Mouse (Mus musculus) brown adipose tissue, adult 24 weeks (tissue): ENCODE measurements around the gene Txk. TPM values are rescaled to one million over a fixed set of nuclear protein-coding genes. Genes with fewer than 3 reads are reported as not detected.

ENCODE experiments used
- H3K27ac ChIP-seq: fragments of 200-500 bp; replicated peaks from 2 replicates; pipeline ENCODE4 v1.5.1; 2012; ENCODE audit warnings: low read depth, mild to moderate bottlenecking, low read length
- H3K4me1 ChIP-seq: fragments of 200-500 bp; 2 replicates; pipeline ENCODE4 v1.6.1; 2012; ENCODE audit warnings: low read length, mixed read lengths; ENCODE audit not compliant: control insufficient read depth, insufficient read depth, insufficient read length
- H3K4me3 ChIP-seq: fragments of 200-500 bp; 2 replicates; pipeline ENCODE4 v1.5.1; 2012; ENCODE audit warnings: low read depth, mild to moderate bottlenecking, low read length, moderate library complexity; ENCODE audit not compliant: insufficient read depth
- polyA plus RNA-seq: library from polyadenylated mRNA; stranded (reverse); fragments of >200 nt; gene quantifications from 2 replicates; pipeline ENCODE4 v1.2.4, GENCODE M21; 2012; ENCODE audit not compliant: missing spikeins, insufficient read depth, insufficient read length

The Txk gene
- polyA plus RNA-seq, 1 experiment, result not detected

- Histone ChIP-seq H3K27ac (no peak overlapping the region), H3K4me3 (no peak overlapping the region), H3K4me1 (no peaks in the 10 kb centered on the region)
These were observed 8.7 kb upstream of the Txk start for GRCm38 (mm10) chr5:72761237-72761636.

DNA sequence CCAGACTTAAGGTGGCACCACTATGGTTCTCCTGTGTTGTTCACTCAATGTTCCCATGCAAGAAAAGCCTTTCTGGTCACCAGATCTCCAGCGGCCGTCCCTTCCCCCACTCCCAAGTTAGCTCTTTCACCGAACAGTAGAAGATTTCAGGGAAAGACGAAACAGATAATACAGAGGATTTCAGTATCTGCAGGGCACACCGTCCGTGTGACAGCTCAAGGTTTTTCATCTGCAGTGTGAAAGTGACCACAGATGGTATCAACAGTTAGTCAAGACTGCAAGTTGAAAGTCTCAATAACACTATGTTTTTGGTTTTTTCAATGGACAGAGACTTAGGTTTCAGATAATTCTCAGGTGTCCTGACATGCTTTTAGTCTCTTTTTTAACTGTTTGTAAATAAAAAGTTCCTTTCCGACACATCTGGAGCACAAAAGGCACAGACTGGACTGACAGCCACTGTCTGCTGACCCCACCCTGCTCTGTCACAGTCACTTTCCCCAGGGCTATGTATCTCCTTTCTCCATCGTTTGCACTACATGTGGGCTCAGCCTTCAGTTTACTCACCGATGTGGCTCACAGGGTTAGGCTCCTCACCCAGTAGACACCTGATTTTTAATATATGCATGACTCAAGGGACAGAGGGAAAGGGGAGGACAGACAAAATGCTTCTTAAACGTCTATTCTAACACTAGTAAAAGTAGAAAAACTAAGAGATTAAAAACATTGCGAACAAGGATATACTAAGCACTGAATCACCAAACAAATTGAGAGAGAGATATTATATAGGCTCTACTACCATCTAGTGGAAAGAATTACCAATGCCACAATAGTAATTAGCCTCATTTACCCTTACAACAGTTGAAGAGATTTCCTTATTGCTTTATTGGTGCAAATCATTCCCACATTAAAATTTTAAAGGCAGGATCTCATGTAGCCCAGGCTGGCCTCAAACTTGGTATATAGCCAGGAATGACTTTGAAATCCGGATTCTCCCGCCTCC lies 6.6 kb upstream of the Txk start:
- H3K4me1 ChIP-seq, result no peaks in the 10 kb centered on the region
- H3K27ac ChIP-seq, result no peak overlapping the region
- H3K4me3 ChIP-seq, result no peak overlapping the region

GRCm38 (mm10) chr5:72757155-72757773 lies 4.7 kb upstream of the Txk start:
- Histone ChIP-seq H3K4me1 (no peaks in the 10 kb centered on the region), H3K4me3 (no peak overlapping the region), H3K27ac (no peak overlapping the region)

DNA sequence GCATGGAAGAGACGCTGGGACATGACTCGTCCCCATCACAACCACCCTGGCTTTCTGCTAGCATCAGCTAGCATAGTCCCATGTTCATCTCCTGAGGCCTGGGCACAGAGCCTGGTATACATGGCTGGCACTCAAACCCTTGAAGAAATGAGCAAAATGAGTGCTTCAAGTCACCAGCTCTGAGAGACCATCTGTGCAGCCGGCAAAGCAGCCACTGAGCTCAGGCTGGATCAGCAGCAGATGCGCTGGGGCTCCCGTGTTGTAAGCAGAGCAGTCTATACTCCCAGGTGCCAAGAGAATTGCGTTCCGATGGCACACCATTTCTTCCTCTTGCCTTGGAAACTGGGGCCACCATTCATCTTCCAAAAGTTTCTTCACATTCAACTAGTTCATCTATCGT lies 3.4 kb upstream of the Txk start:
- no peak overlapping the region for H3K4me3 ChIP-seq
- no peaks in the 10 kb centered on the region for H3K4me1 ChIP-seq
- H3K27ac ChIP-seq, result no peak overlapping the region

DNA sequence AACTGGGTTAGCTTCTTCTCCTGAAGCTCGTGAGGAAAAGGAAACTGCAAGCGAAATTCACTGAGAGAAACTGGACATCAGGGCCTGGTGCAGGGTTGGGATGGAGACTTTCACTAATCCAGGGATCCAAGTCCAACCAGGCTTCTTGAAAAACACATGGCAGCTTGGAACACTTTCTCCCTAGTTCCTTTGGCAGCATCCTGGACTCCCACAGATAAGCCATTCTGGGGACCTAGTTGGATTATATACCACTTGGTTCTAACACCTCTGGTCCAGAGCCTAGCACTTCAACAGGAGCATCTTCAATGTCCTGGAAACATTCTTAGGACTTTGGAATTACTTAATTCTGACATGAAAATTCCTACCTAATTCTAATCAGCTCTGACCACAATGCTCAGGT lies 2.5 kb upstream of the Txk start:
- no peak overlapping the region for H3K27ac ChIP-seq

GRCm38 (mm10) chr5:72751056-72751758 lies 1.4 kb downstream of the Txk start:
- Histone ChIP-seq H3K4me3 (no peak overlapping the region), H3K27ac (no peak overlapping the region), H3K4me1 (no peaks in the 10 kb centered on the region)

More for the DNA sequence above, 2.5 kb upstream of the Txk start:
- Histone ChIP-seq H3K4me3 (no peak overlapping the region), H3K4me1 (no peaks in the 10 kb centered on the region)

DNA sequence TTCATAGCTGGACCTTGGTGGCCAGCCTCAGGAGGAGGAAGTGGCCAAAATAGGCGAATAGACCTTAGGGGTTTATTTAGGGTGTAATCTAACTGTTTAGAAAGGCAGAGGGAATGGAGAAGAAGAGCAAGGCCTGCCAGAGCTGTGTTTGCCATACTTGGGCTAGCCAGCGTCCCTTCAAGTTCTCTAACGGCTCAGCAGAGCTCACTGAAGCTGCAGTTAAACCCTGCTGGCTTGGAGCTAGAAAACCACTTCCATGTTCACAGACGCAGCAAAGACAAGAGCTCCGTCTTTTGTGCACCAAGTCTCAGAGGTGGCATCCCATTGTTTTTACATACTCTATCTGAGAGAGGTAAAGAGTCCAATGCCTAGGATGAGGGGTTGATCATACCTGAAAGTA lies 2.4 kb downstream of the Txk start:
- Histone ChIP-seq H3K4me3 (no peak overlapping the region), H3K27ac (no peak overlapping the region), H3K4me1 (no peaks in the 10 kb centered on the region)

DNA sequence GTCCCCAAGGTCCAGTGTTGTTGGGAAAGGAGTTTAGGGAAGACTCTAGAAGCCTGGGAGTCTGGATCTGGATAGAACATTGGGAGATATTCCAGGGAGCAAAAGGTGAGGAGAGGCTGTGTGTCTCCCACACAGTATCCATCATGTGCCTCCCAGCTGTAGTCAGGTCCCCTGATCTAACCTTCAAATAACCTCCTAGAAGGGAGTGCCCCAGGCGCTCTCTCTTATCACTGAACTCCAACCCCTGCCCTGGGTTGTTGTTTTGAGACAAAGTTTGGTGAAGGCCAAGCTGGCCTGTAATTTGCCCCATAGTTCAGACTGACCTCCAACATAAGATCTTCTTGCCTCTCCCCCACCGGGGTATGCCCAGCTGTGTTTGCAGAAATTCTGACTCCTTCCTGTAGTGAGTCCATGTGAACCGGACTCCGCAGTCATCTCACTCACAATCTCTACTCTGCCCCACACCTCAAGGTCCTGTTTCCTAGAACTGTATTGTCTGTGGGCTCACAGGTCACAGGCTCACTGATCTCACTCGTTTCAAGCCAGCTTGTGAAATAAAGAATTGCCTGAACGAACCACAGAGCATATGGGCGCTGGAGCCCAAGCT lies 3.8 kb downstream of the Txk start:
- no peaks in the 10 kb centered on the region for H3K4me1 ChIP-seq
- no peak overlapping the region for H3K4me3 ChIP-seq
- H3K27ac ChIP-seq, result no peak overlapping the region

GRCm38 (mm10) chr5:72747384-72747783 lies 5.2 kb downstream of the Txk start:
- Histone ChIP-seq H3K4me3 (no peak overlapping the region), H3K27ac (no peak overlapping the region), H3K4me1 (no peaks in the 10 kb centered on the region)

DNA sequence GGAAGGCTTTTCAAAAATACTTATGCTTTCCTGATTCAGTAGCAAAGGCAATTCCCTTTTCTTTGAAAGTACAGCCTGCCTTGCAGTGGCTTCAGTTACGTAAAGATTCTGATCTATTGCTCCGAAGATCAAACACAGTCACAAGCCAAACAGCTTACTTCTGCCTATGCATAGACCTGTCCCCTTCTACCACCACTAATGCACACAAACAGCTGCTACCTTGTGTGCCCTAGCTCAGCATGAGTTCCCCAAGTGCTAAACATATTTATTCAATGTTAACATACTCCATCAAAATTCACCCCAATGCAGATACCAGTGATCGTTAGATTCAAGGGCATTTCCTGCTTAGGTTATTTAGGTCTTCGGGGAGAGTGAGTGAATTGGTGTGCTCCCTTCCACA lies 6.1 kb downstream of the Txk start:
- Histone ChIP-seq H3K27ac (no peak overlapping the region), H3K4me3 (no peak overlapping the region), H3K4me1 (no peaks in the 10 kb centered on the region)

DNA sequence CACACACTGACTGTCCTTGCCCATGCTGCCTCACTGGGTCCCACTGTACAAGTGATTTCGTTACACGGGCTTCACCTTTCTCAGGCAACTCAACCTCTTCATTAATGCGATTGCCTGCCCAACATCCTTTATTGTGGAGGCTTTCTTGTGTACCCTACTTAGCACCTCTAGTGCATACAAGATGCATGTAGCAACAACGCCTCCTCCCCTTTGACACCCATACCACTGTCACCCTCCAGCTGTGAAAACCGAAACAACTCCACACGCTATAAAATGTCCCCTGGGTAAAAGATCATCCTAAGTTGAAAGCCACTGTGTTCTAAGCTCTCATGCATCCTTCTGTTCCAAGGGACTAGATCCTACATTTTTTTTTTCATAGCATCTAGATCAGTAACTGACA lies 9.5 kb downstream of the Txk start:
- H3K4me3 ChIP-seq, result no peak overlapping the region
- H3K4me1 ChIP-seq, result no peaks in the 10 kb centered on the region
- no peak overlapping the region for H3K27ac ChIP-seq

GRCm38 (mm10) chr5:72736868-72737267 lies 15.7 kb downstream of the Txk start:
- H3K4me3 ChIP-seq, result no peak overlapping the region

DNA sequence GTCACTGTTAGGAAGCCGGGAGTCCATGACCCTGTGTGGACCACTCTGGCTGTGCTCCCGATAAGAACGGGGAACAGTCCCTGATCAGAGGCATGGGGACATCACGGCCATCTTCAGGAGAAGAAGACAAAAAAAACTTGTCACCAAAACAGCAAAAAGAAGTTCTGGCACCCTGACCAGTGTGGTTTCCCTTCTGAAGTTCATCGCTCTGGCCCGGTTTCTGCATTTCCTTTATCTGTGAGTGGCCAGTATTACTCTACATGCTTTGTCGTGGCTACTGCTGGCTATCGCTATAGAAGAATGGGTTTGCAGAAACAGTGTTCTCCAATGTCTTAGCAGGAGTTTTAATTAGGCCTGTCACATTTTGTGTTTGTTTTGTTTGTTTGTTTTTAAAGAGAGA lies 16.1 kb downstream of the Txk start:
- Histone ChIP-seq H3K4me3 (no peak overlapping the region), H3K4me1 (no peaks in the 10 kb centered on the region), H3K27ac (no peak overlapping the region)

More at GRCm38 (mm10) chr5:72736868-72737267, 15.7 kb downstream of the Txk start:
- Histone ChIP-seq H3K4me1 (no peaks in the 10 kb centered on the region), H3K27ac (no peak overlapping the region)

DNA sequence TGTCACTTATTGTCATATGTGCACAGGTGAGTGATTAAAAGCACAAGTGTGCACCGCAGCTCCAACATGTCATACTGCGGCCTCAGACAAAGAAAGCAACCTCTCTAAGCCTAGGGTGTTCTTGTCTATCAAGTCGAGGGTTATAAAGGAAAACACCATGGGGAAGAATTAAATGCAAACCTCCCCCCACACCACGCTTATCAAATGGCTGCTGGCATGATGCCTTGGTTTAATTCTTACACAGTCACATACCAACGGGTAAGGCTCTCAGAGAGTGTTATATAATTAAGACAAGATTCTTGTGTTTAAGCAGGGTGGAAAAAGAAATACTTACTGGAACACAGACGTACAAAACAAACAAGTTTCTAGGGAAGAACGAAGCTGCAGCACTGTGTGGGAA lies 16.8 kb downstream of the Txk start:
- no peak overlapping the region for H3K27ac ChIP-seq
- H3K4me3 ChIP-seq, result no peak overlapping the region
- no peaks in the 10 kb centered on the region for H3K4me1 ChIP-seq

DNA sequence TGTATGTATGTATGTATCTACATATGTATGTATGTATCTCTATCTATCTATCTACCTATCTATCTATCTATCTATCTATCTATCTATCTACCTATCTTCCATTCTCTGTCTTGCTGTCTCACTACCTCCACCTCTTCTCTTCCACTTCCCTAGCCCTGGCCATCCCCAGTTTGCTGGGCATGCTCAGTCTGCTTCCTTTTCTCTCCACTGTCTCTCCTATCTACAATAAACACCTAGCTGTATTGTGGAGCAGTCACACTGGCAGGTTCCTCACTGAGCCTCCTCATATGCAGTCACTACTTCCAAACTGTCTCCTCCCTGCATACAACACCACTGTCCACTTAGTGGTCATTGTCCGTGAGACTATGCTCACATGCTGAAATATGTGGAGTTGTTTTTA lies 19.7 kb downstream of the Txk start:
- Histone ChIP-seq H3K4me1 (no peaks in the 10 kb centered on the region), H3K4me3 (no peak overlapping the region), H3K27ac (no peak overlapping the region)
